Mouse (Mus musculus): ENCODE data around the gene Zg16.

DNA sequence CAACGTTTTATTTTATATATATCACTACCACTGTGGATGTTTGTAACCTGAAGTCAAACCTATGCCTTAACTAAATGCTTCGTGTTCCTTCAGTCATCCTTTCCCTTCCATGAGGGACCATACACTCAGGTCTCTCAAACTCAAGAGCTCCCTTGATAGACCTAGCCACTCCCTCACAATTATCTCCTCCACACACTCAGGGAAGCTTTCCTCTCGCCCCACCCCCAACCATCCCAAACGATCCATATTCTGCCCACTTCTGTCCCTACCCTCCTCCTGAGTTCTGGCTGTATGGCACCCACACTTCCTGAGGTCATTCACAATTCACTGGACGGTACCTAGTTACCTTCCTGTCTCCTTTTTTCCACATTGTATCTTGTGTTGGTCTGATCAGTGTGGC, 11.4 kb upstream of the Zg16 start:
- TF ChIP-seq CTCF (IDR thresholded peaks at IDR 0.05; ENCODE audit: low read depth) (no peak), EP300 (IDR thresholded peaks at IDR 0.05; ENCODE audit: low read depth) (no peak)

Data from heart, postnatal 0 days (tissue).